Mouse (Mus musculus) gonadal fat pad, adult 2 months (tissue): ENCODE measurements around the gene Adipoq. TPM values are rescaled to one million over a fixed set of nuclear protein-coding genes. Genes with fewer than 3 reads are reported as not detected.
"Not testable (repeated sequence)": the region's sequence is repeated elsewhere in the genome, so short reads cannot be mapped to it uniquely, and the experiment has no call there.

Source experiments
- DNase-seq: peaks from one replicate; pipeline ENCODE4 v3.0.0-alpha.2; 2012; ENCODE audit warnings: low read depth
- polyA plus RNA-seq: library from polyadenylated mRNA; depleted of rRNA; stranded (reverse); fragments of >200 nt; gene quantifications from 2 replicates; pipeline ENCODE4 v1.2.3, GENCODE M21; 2012

Adipoq gene
- polyA plus RNA-seq, 1 experiment = 1,691 TPM

- DNase-seq = no peak
Measured at GRCm38 (mm10) chr16:23159749-23160148, 13.4 kb downstream of the Adipoq start.

GRCm38 (mm10) chr16:23162116-23162515 lies 15.8 kb downstream of the Adipoq start:
- DNase-seq = no peak

GRCm38 (mm10) chr16:23164443-23164842 lies 18.1 kb downstream of the Adipoq start:
- no peak for DNase-seq

GRCm38 (mm10) chr16:23165441-23165840 lies 19.1 kb downstream of the Adipoq start:
- no peak for DNase-seq

- no peak for DNase-seq
Measured at GRCm38 (mm10) chr16:23166646-23167045, 20.3 kb downstream of the Adipoq start.

- DNase-seq = no peak
Measured at GRCm38 (mm10) chr16:23167079-23167478, 20.7 kb downstream of the Adipoq start.

GRCm38 (mm10) chr16:23170813-23171212 lies 24.5 kb downstream of the Adipoq start:
- DNase-seq = no peak

- no peak for DNase-seq
Measured at GRCm38 (mm10) chr16:23173904-23174303, 27.6 kb downstream of the Adipoq start.

GRCm38 (mm10) chr16:23174855-23175254 lies 28.5 kb downstream of the Adipoq start:
- DNase-seq = no peak

GRCm38 (mm10) chr16:23175956-23176355 lies 29.6 kb downstream of the Adipoq start:
- DNase-seq = no peak

- DNase-seq = no peak
Measured at GRCm38 (mm10) chr16:23177856-23178255, 31.5 kb downstream of the Adipoq start.

GRCm38 (mm10) chr16:23178796-23179195 lies 32.5 kb downstream of the Adipoq start:
- no peak for DNase-seq

GRCm38 (mm10) chr16:23179436-23179835 lies 33.1 kb downstream of the Adipoq start:
- DNase-seq = not testable (repeated sequence)

GRCm38 (mm10) chr16:23181054-23181453 lies 34.7 kb downstream of the Adipoq start:
- DNase-seq = no peak

GRCm38 (mm10) chr16:23181487-23181886 lies 35.2 kb downstream of the Adipoq start:
- DNase-seq = no peak

- no peak for DNase-seq
Measured at GRCm38 (mm10) chr16:23181942-23182597, 35.7 kb downstream of the Adipoq start.

- DNase-seq = no peak
Measured at GRCm38 (mm10) chr16:23185824-23186223, 39.5 kb downstream of the Adipoq start.

GRCm38 (mm10) chr16:23186418-23186817 lies 40.1 kb downstream of the Adipoq start:
- no peak for DNase-seq

- DNase-seq = no peak
Measured at GRCm38 (mm10) chr16:23187983-23188382, 41.6 kb downstream of the Adipoq start.

GRCm38 (mm10) chr16:23189612-23190011 lies 43.3 kb downstream of the Adipoq start:
- no peak for DNase-seq

GRCm38 (mm10) chr16:23191560-23192242 lies 45.4 kb downstream of the Adipoq start:
- DNase-seq = no peak

GRCm38 (mm10) chr16:23195618-23196017 lies 49.3 kb downstream of the Adipoq start:
- no peak for DNase-seq

- no peak for DNase-seq
Measured at GRCm38 (mm10) chr16:23196296-23196695, 50.0 kb downstream of the Adipoq start.
